Mouse (Mus musculus): ENCODE data around the gene Fkbp5. TPM values are rescaled to one million over a fixed set of nuclear protein-coding genes. Genes with fewer than 3 reads are reported as not detected.
A peak's percentile ranks its signal among the peaks of the same experiment; 100 is the strongest.
"Not testable (repeated sequence)": the region's sequence is repeated elsewhere in the genome, so short reads cannot be mapped to it uniquely, and the experiment has no call there.

Gene Fkbp5
- polyA plus RNA-seq, 2 experiments, result 8.7 to 23.3 TPM

- ATAC-seq (ENCODE audit: low FRiP score, low read depth) (no peak), DNase-seq (ENCODE audit: low spot score) (no peak)
- 79% methylated on average over 1 of the region's 1 CpGs for WGBS
- Histone ChIP-seq H3K4me1 (ENCODE audit: control insufficient read depth, insufficient read depth, low read length) (peaks cover 15% of the 10 kb centered on the region), H3K27ac (replicated peaks; ENCODE audit: low read depth, low read length) (no peak overlapping the region), H3K4me3 (replicated peaks; ENCODE audit: low read length) (no peak overlapping the region), H3K27me3 (ENCODE audit: control insufficient read depth, insufficient read depth, low read length) (no peaks in the 10 kb centered on the region), H3K4me2 (replicated peaks; ENCODE audit: low read depth, low read length, severe bottlenecking) (no peak overlapping the region), H3K36me3 (ENCODE audit: control insufficient read depth, insufficient read depth, low read length) (peaks cover 10% of the 10 kb centered on the region), H3K9me3 (ENCODE audit: control insufficient read depth, low read length) (no peaks in the 10 kb centered on the region), H3K9ac (ENCODE audit: low read depth, low read length, severe bottlenecking) (no peak overlapping the region)
- TF ChIP-seq POLR2A (IDR thresholded peaks at IDR 0.05; ENCODE audit: borderline replicate concordance, extremely low read depth, insufficient read depth, insufficient read length), result no peak
Observed at GRCm38 (mm10) chr17:28418954-28419353, 98.4 kb downstream of the Fkbp5 start.

GRCm38 (mm10) chr17:28418481-28418880 is 98.8 kb downstream of the Fkbp5 start:
- not testable (repeated sequence) for H3K4me3 ChIP-seq (replicated peaks; ENCODE audit: low read length); H3K9ac ChIP-seq (ENCODE audit: low read depth, low read length, severe bottlenecking); H3K4me2 ChIP-seq (replicated peaks; ENCODE audit: low read depth, low read length, severe bottlenecking); H3K27me3 ChIP-seq (ENCODE audit: control insufficient read depth, insufficient read depth, low read length); DNase-seq (ENCODE audit: low spot score); H3K36me3 ChIP-seq (ENCODE audit: control insufficient read depth, insufficient read depth, low read length); ATAC-seq (ENCODE audit: low FRiP score, low read depth); H3K27ac ChIP-seq (replicated peaks; ENCODE audit: low read depth, low read length); H3K9me3 ChIP-seq (ENCODE audit: control insufficient read depth, low read length)
- peaks cover 14% of the 10 kb centered on the region for H3K4me1 ChIP-seq (ENCODE audit: control insufficient read depth, insufficient read depth, low read length)

- Histone ChIP-seq H3K9ac (ENCODE audit: low read depth, low read length, severe bottlenecking) (no peak overlapping the region), H3K36me3 (ENCODE audit: control insufficient read depth, insufficient read depth, low read length) (peaks cover 10% of the 10 kb centered on the region), H3K9me3 (ENCODE audit: control insufficient read depth, low read length) (no peaks in the 10 kb centered on the region), H3K4me1 (ENCODE audit: control insufficient read depth, insufficient read depth, low read length) (peaks cover 14% of the 10 kb centered on the region), H3K4me3 (replicated peaks; ENCODE audit: low read length) (no peak overlapping the region), H3K27ac (replicated peaks; ENCODE audit: low read depth, low read length) (no peak overlapping the region), H3K4me2 (replicated peaks; ENCODE audit: low read depth, low read length, severe bottlenecking) (no peak overlapping the region), H3K27me3 (ENCODE audit: control insufficient read depth, insufficient read depth, low read length) (no peaks in the 10 kb centered on the region)
- WGBS, result 92% methylated on average over 5 of the region's 5 CpGs
- no peak for DNase-seq (ENCODE audit: low spot score)
- TF ChIP-seq POLR2A (IDR thresholded peaks at IDR 0.05; ENCODE audit: borderline replicate concordance, extremely low read depth, insufficient read depth, insufficient read length), result no peak
- ATAC-seq (ENCODE audit: low FRiP score, low read depth), result no peak
Observed at GRCm38 (mm10) chr17:28417771-28418170, 99.6 kb downstream of the Fkbp5 start.

- H3K27ac ChIP-seq (replicated peaks; ENCODE audit: low read depth, low read length), result no peak overlapping the region
- 64% methylated on average over 5 of the region's 5 CpGs for WGBS
- no peak for TF ChIP-seq POLR2A (IDR thresholded peaks at IDR 0.05; ENCODE audit: borderline replicate concordance, extremely low read depth, insufficient read depth, insufficient read length)
- no peak overlapping the region for H3K4me3 ChIP-seq (replicated peaks; ENCODE audit: low read length)
- H3K36me3 ChIP-seq (ENCODE audit: control insufficient read depth, insufficient read depth, low read length), result peaks cover 10% of the 10 kb centered on the region
- DNase-seq (ENCODE audit: low spot score), result peak; percentile 47
- H3K4me1 ChIP-seq (ENCODE audit: control insufficient read depth, insufficient read depth, low read length), result peaks cover 7% of the 10 kb centered on the region
- H3K9ac ChIP-seq (ENCODE audit: low read depth, low read length, severe bottlenecking), result no peak overlapping the region
- no peaks in the 10 kb centered on the region for H3K9me3 ChIP-seq (ENCODE audit: control insufficient read depth, low read length)
- H3K4me2 ChIP-seq (replicated peaks; ENCODE audit: low read depth, low read length, severe bottlenecking), result no peak overlapping the region
- no peak for ATAC-seq (ENCODE audit: low FRiP score, low read depth)
- no peaks in the 10 kb centered on the region for H3K27me3 ChIP-seq (ENCODE audit: control insufficient read depth, insufficient read depth, low read length)
Observed at GRCm38 (mm10) chr17:28415271-28415670, 102.1 kb downstream of the Fkbp5 start.

- 69% methylated on average over 10 of the region's 10 CpGs for WGBS
- H3K9ac ChIP-seq (ENCODE audit: low read depth, low read length, severe bottlenecking), result no peak overlapping the region
- H3K9me3 ChIP-seq (ENCODE audit: control insufficient read depth, low read length), result no peaks in the 10 kb centered on the region
- H3K4me2 ChIP-seq (replicated peaks; ENCODE audit: low read depth, low read length, severe bottlenecking), result no peak overlapping the region
- peaks cover 4% of the 10 kb centered on the region; the same call in 1 of the 2 replicates for H3K4me1 ChIP-seq (ENCODE audit: control insufficient read depth, insufficient read depth, low read length)
- ATAC-seq (ENCODE audit: low FRiP score, low read depth) (no peak), DNase-seq (ENCODE audit: low spot score) (peak; percentile 38)
- peaks cover 12% of the 10 kb centered on the region; the same call in 1 of the 2 replicates for H3K36me3 ChIP-seq (ENCODE audit: control insufficient read depth, insufficient read depth, low read length)
- H3K27ac ChIP-seq (replicated peaks; ENCODE audit: low read depth, low read length), result peak overlapping the region; percentile 38
- no peak overlapping the region for H3K4me3 ChIP-seq (replicated peaks; ENCODE audit: low read length)
- H3K27me3 ChIP-seq (ENCODE audit: control insufficient read depth, insufficient read depth, low read length), result no peaks in the 10 kb centered on the region
- no peak for TF ChIP-seq POLR2A (IDR thresholded peaks at IDR 0.05; ENCODE audit: borderline replicate concordance, extremely low read depth, insufficient read depth, insufficient read length)
Observed at GRCm38 (mm10) chr17:28411381-28411960, 105.9 kb downstream of the Fkbp5 start.
